Mouse (Mus musculus) cerebral cortex, adult 2 months (tissue): ENCODE data around the gene Arhgap22.

Experiments
- WGBS: fragments of 180-500 bp; shearing (Covaris S2); methylation state at CpG from one replicate; pipeline ENCODE4 v1.1.7; 2018; 5-methylcytosine and 5-hydroxymethylcytosine counted together

The Arhgap22 gene

DNA sequence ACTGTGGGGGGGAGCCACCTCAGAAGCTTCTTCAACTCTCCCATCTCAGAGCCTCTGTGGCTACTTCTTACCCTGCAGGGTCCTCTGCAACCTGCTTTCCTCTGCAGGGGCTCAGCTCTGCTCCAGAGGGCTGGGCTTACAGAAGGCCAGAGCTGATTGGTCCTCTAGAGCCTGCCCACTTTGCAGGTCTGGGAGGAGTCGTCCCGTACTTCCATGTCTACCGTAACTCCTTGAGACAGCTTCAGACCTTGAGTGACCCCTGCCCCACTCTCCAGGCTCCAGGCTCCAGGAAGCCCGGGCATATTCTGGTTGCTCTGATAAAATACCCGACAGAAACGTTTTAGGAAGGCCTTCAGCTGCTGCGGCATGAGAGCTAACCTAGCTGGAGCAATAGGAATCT is 156.2 kb downstream of the Arhgap22 start:
- WGBS = 21% methylated on average over 7 of the region's 7 CpGs

DNA sequence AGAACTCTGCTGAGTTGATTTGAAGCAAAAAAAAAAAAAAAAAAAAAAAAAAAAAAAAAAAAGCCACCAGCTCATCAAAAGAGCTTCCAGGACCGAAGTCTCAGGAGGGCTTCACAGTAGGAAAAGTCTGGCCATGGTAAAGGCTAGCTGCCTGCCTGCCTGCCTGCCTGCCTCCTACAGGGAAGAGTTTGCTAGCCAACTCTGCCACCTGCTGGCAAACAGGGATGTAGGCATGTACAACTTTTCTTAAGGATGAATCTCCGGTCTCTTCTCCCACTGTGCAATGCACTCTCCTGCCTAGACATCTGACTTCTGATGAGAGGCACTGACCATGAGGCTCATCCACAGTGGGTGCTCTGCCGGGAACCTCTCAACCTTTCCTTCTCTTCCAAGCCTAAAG is 157.4 kb downstream of the Arhgap22 start:
- WGBS = 18% methylated on average over 3 of the region's 3 CpGs

DNA sequence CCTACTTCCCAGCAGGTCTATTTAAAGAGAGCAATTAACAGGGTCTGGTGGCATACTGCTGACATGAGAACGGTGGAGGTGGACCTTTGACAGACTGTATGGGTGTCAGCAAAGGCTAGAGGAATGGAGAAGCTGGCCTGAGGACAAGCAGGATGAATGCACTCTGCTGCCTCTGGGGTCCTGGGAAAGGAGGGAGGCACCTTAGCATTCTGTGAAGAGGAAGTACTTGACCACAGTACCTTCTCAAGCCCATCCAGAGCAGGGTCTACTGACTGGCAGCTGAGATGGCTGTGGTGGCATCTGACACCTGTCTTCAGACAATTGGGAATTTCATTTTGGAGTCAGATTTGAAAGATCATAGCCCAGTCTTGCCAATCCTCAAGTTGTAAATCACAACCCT is 159.4 kb downstream of the Arhgap22 start:
- WGBS = 36% methylated on average over 1 of the region's 1 CpGs

DNA sequence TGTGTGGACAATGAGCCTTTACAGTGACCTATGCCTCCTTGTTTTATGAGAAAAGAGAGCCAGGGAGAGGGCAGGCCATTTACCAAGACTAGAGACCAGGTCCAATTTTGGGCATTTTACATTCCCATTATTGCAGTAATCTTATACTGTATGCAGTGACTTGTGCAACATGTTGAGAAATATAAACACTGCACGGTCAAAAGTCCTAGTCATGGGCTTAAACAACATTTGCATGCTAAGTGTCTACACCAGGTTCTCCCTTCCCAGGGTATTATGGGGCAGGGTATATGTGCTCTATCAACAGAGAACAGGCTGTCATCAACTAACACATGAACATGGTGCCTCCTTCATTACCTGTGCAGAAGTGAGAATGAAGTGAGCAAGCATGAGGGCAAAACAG is 160.3 kb downstream of the Arhgap22 start:
- WGBS = 78% methylated on average over 1 of the region's 1 CpGs

DNA sequence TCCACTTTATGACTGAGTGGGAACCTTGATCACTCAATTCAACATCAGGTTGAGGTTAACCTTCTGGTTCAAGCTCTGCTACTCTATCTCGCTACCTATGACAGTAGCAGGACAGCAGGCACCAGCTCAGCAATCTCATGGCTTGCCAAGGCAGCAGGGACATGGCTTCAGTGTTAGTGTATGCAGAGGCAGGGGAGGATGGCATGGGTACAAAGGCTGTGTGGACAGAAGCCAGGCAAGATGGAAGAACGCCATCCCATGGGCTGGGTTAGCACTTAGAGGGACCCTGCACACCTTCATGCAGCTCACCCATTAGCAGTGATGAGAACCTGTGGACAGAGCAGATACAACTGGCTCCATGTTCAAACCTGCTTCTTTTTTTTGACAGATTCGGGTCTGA is 163.4 kb downstream of the Arhgap22 start:
- WGBS = 88% methylated on average over 3 of the region's 3 CpGs

DNA sequence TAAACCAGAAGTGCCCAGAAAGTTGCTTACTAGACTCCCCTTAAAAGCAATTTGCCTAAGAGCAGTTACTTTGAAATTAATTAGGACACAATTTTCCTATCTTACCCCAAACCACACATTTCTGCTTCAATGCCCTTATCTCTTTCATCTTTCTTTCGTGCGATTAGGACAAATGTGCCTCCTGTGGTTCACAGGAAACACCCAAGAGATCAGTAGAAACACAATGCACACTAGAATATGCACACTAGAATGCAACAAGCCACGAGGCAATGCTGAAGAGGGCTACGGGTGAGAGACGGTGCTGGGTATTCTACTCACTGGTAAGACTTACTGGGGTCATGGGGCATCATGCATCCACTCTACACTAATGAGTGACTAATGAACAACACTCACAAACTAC is 164.9 kb downstream of the Arhgap22 start:
- 64% methylated on average over 5 of the region's 5 CpGs for WGBS

DNA sequence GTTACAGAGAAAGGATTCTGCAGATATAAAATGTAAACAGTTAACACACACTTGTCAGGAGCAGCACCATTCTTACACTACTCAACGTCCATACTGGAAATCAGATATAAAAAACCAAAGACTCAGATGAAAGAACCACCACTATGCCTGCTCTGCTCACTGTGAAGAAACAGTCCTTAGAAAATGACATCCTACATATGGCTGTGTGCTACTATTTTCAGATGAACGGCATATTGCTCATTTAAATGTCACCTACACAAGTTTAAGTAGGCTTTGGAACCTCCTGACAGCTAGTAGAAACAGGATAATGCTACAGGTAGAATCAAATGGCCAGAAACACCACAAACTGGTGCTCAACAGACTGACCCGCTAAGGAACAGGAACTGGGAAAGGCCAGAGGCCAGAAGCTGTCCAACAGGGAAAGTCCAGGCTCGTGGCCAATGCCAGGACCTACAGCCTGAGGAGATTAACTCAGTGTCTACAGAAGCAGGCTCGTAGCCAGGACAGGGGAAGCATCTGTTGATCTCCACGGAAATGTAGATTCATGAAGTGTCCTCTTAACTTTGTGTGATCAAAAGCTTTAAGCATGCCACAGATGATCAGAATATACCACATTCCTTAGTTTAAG is 167.1 kb downstream of the Arhgap22 start:
- WGBS = 57% methylated on average over 6 of the region's 6 CpGs

DNA sequence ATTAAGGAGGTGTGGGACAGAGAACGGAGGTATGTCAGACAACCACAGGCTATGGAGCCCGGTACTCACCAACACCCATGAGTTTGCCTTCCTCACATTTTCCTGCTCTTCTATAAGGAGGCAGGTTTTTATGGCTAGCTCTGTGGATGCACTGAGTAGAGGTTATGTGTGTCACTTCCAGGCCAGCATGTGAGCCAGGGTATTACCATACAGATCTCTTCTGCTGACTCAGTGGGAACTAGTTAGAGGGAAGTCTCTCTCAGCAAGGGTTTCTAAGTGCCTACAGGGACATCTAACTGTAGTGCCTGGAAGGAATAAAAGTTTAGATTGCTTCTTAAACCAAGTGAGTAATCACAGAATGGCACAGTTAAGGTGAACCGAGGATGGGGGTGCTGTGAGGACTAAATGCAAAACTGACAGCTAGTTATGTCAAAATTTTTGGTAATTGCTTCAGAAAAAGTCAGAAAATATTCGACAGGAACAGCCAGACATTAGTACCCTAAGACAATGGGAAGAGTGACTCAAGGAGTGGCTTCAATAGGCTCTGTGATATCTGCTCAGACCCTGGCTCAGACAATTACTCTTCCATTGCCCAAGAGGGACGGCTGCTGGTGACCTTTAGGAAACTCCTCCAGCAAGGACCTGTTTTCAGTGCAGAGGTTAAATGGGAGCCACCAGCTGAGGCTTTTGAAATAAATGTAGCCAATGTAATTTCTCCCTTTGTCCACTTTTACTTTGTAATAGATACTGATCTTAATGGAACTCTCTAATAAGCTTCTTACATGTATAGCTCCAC is 184.4 kb downstream of the Arhgap22 start:
- 88% methylated on average over 5 of the region's 5 CpGs for WGBS

DNA sequence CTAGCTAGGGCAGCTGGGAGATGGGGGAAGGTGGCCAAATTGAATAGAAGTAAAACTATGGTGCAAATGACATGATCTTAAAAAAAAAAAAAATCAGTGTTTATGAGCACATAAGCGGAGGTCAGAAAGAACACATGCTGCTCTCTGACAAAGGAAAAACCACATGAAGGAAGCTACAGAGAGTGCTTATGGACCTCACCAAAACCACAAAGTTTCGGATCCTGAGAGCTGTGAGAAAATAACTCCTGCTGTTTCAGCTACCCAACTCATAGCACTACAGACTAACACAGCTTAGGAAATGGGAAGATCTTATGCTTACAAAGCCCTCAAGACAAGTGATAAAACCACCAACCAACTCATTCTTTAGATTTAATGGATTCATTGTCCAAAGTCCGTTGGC is 186.2 kb downstream of the Arhgap22 start:
- 73% methylated on average over 3 of the region's 3 CpGs for WGBS

DNA sequence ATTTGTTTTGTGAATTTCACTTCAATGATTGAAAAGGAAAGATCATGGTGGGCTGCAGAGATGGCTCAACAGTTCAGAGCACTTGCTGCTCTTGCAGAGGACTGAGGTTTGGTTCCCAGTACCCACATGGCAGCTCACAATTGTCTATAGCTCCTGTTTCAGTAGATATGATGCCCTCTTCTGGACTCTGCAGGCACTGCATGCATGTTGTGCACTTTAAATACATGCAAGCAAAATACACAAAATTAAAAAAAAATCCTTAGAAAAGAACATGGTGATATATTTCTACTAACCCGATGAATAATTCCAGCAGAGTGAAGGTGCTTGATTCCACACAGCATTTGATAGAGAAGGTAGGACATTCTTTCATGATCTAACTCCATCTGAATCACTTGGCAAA is 188.5 kb downstream of the Arhgap22 start:
- WGBS = 94% methylated on average over 1 of the region's 1 CpGs

DNA sequence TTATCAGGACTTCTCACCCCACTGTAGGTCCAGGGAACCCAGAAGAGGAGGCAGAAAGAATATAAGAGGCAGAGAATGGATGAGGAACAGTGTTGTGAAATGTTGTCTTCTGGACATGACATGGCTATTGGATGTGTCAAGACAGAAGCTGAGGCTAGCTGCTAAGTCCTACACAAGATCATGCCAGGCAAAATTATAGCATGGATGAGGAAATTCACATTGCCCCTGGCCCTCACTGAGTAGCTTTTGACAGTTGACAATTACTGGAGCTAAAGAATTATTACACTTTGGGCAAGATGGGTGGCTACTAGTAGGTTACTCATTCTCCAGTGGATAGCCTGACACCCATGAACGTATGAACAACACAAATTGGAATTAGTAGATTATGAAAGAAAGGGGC is 201.9 kb downstream of the Arhgap22 start:
- WGBS = 77% methylated on average over 1 of the region's 1 CpGs

DNA sequence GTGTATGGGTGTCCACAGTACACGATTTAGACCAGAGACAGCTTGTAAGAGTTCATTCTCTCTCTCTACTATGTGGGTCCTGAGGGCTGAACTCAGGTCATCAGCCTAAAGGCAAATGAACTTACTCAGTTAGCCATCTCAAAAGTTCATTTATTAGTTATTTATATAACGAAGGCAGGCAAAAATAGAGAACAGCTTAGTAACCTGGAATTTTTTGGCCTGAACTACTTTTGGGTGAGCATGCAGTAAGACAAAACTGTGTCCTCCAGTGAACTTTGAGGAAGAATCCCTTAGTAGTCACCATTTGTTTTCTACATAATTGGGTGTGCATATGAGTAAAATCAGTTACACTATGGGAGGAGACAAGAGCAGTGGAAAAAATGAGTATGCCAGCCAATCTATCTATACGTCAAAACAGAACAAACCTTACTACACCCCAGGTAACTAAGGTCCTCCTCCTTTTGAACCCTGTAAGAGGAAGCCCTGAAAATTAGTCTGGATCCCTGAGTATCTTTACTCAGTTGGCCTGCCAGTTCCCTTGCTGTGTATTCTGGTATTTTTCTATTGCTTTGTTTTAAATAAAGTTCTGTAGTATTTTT is 204.6 kb downstream of the Arhgap22 start:
- WGBS = 72% methylated on average over 3 of the region's 3 CpGs
